Mouse (Mus musculus) right cerebral cortex, postnatal 10 days (tissue): ENCODE measurements around the gene Asic2.

Experiments
- DNase-seq, 2 experiments: peaks; one replicate each; pipeline ENCODE4 v3.0.0; 2021; ENCODE audit warnings: low spot score in 2 of 2

Gene Asic2

GRCm38 (mm10) chr11:81205471-81205870, 762.8 kb downstream of the Asic2 start:
- no peak for DNase-seq

GRCm38 (mm10) chr11:81202578-81202977, 765.7 kb downstream of the Asic2 start:
- no peak for DNase-seq

GRCm38 (mm10) chr11:81193856-81194255, 774.4 kb downstream of the Asic2 start:
- DNase-seq, result no peak

- DNase-seq, result no peak
Observed at GRCm38 (mm10) chr11:81192155-81192554, 776.1 kb downstream of the Asic2 start.

GRCm38 (mm10) chr11:81189103-81189502, 779.2 kb downstream of the Asic2 start:
- DNase-seq, result no peak

- no peak for DNase-seq
Observed at GRCm38 (mm10) chr11:81187851-81188250, 780.4 kb downstream of the Asic2 start.

- DNase-seq, result no peak
Observed at GRCm38 (mm10) chr11:81184721-81185120, 783.5 kb downstream of the Asic2 start.

GRCm38 (mm10) chr11:81164890-81165289, 803.4 kb downstream of the Asic2 start:
- DNase-seq, result no peak

GRCm38 (mm10) chr11:81163056-81163455, 805.2 kb downstream of the Asic2 start:
- no peak for DNase-seq

- peak; percentile 63 to 79 for DNase-seq
Observed at GRCm38 (mm10) chr11:81153841-81154240, 814.4 kb downstream of the Asic2 start.

- DNase-seq, result peak; percentile 83 to 86
Observed at GRCm38 (mm10) chr11:81153161-81153840, 815.0 kb downstream of the Asic2 start.

- DNase-seq, result peak; percentile 86 to 87
Observed at GRCm38 (mm10) chr11:81152460-81153160, 815.6 kb downstream of the Asic2 start.

- DNase-seq, result peak; percentile 71 to 75
Observed at GRCm38 (mm10) chr11:81152021-81152385, 816.3 kb downstream of the Asic2 start.

- no peak for DNase-seq
Observed at GRCm38 (mm10) chr11:81151286-81152020, 816.8 kb downstream of the Asic2 start.

- peak in 1 of 2 experiments; percentile 41 for DNase-seq
Observed at GRCm38 (mm10) chr11:81150621-81151020, 817.6 kb downstream of the Asic2 start.

GRCm38 (mm10) chr11:81148423-81148822, 819.8 kb downstream of the Asic2 start:
- DNase-seq, result peak; percentile 78 to 82

- no peak for DNase-seq
Observed at GRCm38 (mm10) chr11:81146574-81147157, 821.6 kb downstream of the Asic2 start.

- peak; percentile 68 to 69 for DNase-seq
Observed at GRCm38 (mm10) chr11:81135141-81135540, 833.1 kb downstream of the Asic2 start.

GRCm38 (mm10) chr11:81133950-81134349, 834.3 kb downstream of the Asic2 start:
- DNase-seq, result no peak

- no peak for DNase-seq
Observed at GRCm38 (mm10) chr11:81132669-81133068, 835.6 kb downstream of the Asic2 start.

GRCm38 (mm10) chr11:81124363-81124762, 843.9 kb downstream of the Asic2 start:
- DNase-seq, result no peak

- no peak for DNase-seq
Observed at GRCm38 (mm10) chr11:81120024-81120576, 848.2 kb downstream of the Asic2 start.
